Mouse (Mus musculus) erythroblast, embryonic 14.5 days (primary cell): Measurements from ENCODE around the gene Nup93.

ENCODE experiments used
- GATA1 ChIP-seq: IDR thresholded peaks from 2 replicates; pipeline ENCODE4 v1.6.1; 2012; ENCODE audit warnings: low read length, inconsistent platforms, mixed read lengths
- TAL1 ChIP-seq: IDR thresholded peaks from 3 replicates; pipeline ENCODE4 v1.6.1; 2012; ENCODE audit warnings: low read length, inconsistent platforms, mixed read lengths

GRCm38 (mm10) chr8:94292072-94292471, 77.7 kb downstream of the Nup93 start:
- TF ChIP-seq TAL1 (no peak), GATA1 (no peak)
